Mouse (Mus musculus) CD4-positive, CD25-positive, alpha-beta regulatory T cell, adult 2 months (primary cell): ENCODE measurements at regions not wholly inside any gene's neighbourhood (a gene's known extent, or its start where the extent isn't known, plus 50 kb on each side); places are given as distances from the start of the nearest gene placed in this dataset.
A peak's percentile ranks its signal among the peaks of the same experiment; 100 is the strongest.
"Not testable (repeated sequence)": the region's sequence is repeated elsewhere in the genome, so short reads cannot be mapped to it uniquely, and the experiment has no call there.

ENCODE experiments used
- DNase-seq: peaks from one replicate; pipeline ENCODE4 v3.0.0-alpha.2; 2012; ENCODE audit warnings: low read depth, low spot score

- no peak for DNase-seq
Measured at GRCm38 (mm10) chr6:68532599-68532998, 997.0 kb upstream of the Tacstd2 start.

DNA sequence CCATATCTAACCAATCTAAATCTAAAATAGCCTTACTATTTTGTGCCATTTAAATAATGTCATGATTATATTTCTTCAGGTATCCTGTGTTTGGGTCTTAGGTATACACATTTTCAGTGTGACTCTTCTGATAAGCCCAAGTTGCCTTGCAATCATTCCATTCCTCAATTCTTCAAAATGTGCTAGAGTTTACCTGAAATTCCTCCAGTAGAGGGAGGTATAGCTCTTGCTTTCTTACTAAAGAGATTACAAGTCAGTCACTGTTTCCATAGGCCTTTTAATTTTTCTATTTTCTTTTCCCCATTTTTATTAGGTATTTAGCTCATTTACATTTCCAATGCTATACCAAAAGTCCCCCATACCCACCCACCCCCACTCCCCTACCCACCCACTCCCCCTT is 968.3 kb upstream of the Tacstd2 start:
- DNase-seq = no peak

DNA sequence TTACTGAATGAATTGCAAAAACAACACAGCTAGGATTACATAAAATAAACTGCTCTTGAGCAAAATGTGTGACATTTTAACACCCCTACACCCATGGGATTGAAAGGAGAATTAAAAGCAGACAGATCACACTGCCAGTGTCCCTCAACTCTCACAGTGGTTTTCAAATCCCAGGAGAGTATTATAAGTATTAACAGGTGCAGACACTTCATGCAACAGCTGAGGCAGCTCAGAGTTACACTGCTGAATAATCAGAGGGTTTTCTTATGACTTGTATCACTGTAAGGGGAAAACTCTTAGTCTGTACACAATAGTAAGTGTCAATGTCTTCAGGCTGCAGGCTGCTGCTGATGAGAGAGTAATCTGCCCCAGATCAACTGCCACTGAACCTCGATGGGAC is 945.5 kb upstream of the Tacstd2 start:
- no peak for DNase-seq

GRCm38 (mm10) chr6:68474872-68475271 is 939.3 kb upstream of the Tacstd2 start:
- DNase-seq = no peak

DNA sequence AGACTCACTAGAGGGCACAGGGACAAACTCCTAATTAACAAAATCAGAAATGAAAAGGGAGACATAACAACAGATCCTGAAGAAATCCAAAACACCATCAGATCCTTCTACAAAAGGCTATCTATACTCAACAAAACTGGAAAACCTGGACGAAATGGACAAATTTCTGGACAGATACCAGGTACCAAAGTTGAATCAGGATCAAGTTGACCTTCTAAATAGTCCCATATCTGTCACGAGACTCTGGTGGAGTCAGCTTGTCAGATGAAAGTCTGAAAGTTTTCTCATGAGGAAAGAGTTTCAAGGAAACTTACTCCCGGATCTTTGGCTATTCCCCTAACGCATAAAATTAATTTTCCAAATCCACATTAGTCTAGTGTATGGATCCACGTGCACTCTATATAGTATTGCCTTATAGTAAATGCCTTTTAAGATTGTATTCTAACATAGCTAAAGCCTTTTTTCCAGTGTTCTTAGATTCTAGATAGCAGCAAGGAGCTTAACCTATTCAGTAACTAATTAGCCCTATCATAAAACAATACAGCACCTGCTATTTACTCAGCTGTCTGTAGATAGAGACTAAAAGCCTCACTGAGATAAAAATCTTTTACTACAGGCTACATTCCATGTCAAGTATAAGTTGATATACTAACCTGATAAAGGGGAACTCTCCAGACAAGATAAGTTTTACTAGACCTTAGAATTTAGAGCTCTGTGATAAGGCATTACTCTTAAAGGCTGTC is 917.6 kb upstream of the Tacstd2 start:
- DNase-seq = not testable (repeated sequence)

- no peak for DNase-seq
Measured at GRCm38 (mm10) chr6:68449042-68449832, 913.6 kb upstream of the Tacstd2 start.

- peak; percentile 1 for DNase-seq
Measured at GRCm38 (mm10) chr6:68445782-68446181, 910.2 kb upstream of the Tacstd2 start.

GRCm38 (mm10) chr6:68437184-68437583 is 901.6 kb upstream of the Tacstd2 start:
- no peak for DNase-seq
